Mouse (Mus musculus) erythroblast, embryonic 14.5 days (primary cell): ENCODE results near the gene 1700016K19Rik. TPM values are rescaled to one million over a fixed set of nuclear protein-coding genes. Genes with fewer than 3 reads are reported as not detected.

Experiments used
- H3K27me3 ChIP-seq: 2 replicates; pipeline ENCODE4 v1.6.1; 2012; ENCODE audit warnings: inconsistent platforms; ENCODE audit not compliant: control insufficient read depth
- H3K36me3 ChIP-seq: 2 replicates; pipeline ENCODE4 v1.6.1; 2012; ENCODE audit warnings: mild to moderate bottlenecking, inconsistent platforms; ENCODE audit not compliant: control insufficient read depth
- H3K4me1 ChIP-seq: 2 replicates; pipeline ENCODE4 v1.6.1; 2012; ENCODE audit warnings: inconsistent platforms; ENCODE audit not compliant: control insufficient read depth
- H3K4me3 ChIP-seq: replicated peaks from 2 replicates; pipeline ENCODE3; 2012; ENCODE audit warnings: moderate library complexity, mild to moderate bottlenecking, inconsistent platforms
- H3K9me3 ChIP-seq: 2 replicates; pipeline ENCODE4 v1.6.1; 2012; ENCODE audit warnings: low read length, inconsistent platforms, mixed read lengths; ENCODE audit not compliant: control insufficient read depth
- GATA1 ChIP-seq: IDR thresholded peaks from 2 replicates; pipeline ENCODE4 v1.6.1; 2012; ENCODE audit warnings: low read length, inconsistent platforms, mixed read lengths
- TAL1 ChIP-seq: IDR thresholded peaks from 3 replicates; pipeline ENCODE4 v1.6.1; 2012; ENCODE audit warnings: low read length, inconsistent platforms, mixed read lengths
- polyA plus RNA-seq: library from polyadenylated mRNA; stranded (reverse); fragments of >175 nt; gene quantifications from 2 replicates; pipeline ENCODE4 v1.2.3, GENCODE M21; 2012

Gene 1700016K19Rik
- polyA plus RNA-seq, 1 experiment, result not detected

DNA sequence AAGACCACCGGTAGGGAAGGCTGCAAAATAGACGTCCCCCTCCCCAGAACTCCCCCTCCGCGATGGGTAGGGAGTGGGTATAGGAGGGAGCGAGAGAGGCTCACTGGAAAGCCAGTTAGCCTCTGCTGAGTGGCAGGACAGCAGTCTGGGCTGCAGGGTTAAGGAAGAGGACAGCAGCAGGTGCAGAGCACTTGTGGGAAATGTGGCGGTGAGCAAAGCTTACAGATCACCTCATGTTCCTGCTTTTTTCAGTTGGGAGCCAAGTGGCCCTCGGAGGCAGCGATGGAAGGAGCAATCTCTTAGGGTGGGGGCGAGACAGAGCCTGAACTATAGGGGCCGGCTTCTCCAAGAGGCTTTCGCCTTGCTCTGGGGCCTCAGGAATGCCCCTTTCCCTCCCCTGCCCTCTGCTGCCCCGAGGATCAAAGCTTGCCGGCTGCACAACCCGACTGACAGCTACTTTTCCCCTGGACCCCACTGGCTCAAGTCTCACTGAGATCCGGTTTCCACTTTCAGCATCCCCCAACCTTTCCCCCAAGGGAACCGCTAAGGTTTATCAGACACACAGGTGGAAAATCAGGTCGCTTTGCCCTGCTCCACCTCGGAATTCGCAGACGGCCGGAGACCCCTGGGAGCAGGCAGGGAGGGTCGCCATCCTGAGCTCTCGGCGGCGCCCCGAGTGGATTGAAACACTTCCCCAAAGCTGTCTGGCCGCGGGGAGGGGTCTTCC is 33.9 kb upstream of the 1700016K19Rik start:
- TF ChIP-seq TAL1 (no peak), GATA1 (no peak)

DNA sequence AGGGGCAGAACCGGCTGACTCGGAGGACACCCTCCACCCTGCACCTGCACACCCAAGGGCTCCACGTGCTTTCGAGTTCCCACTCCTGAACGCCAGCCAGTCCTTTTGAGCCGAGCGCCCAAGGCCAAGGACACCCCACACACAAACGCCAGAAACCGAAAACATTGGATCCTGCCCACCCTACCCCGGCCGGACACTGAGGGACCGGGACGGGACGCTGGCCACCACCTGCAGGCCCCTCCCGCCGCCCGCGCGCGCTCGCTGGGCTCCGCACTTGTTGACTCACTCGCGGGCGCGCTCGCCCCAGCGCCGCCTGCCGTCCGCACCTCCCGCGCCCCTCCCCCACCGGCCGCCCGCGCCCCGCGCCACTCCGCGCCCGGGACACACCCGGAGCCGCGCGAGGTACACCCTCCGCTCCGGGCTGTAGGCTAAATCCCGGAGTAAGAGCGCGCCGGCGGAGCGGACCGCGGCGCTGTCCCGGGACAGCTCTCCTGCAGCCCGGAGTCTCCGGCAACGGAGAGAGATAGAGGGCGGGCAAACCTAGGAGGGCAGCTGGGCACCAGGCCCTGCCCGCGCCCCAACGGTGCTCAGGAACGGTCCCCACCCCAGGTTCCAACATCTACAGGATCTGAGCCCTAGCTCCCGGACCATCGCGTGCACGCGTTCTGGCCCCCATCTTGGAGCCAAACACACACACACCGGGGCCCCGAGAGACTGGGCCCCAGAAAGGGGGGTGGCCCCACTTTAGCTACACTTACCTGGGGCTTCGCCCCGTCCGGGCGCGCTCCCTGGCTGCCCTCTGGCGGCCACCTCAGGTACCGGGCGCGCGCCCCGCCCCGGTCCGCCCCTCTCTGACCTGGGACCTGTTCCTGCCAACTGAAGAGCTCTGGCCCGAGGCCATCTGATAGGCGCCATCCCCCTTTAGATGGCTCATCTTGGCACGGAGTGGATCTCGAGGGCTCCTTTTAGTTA is 33.0 kb upstream of the 1700016K19Rik start:
- Histone ChIP-seq H3K27me3 (peaks cover 40% of the 10 kb centered on the region), H3K4me1 (peaks cover 7% of the 10 kb centered on the region), H3K4me3 (peak overlapping the region; percentile 50), H3K9me3 (no peaks in the 10 kb centered on the region), H3K36me3 (no peaks in the 10 kb centered on the region)
- TF ChIP-seq TAL1 (no peak), GATA1 (no peak)

More for the DNA sequence above, 33.9 kb upstream of the 1700016K19Rik start:
- H3K27me3 ChIP-seq, result peaks cover 40% of the 10 kb centered on the region
- H3K9me3 ChIP-seq, result peaks cover under 1% of the 10 kb centered on the region; the same call in 1 of the 2 replicates
- no peaks in the 10 kb centered on the region for H3K36me3 ChIP-seq
- peak overlapping the region; percentile 50 for H3K4me3 ChIP-seq
- peaks cover 7% of the 10 kb centered on the region for H3K4me1 ChIP-seq

DNA sequence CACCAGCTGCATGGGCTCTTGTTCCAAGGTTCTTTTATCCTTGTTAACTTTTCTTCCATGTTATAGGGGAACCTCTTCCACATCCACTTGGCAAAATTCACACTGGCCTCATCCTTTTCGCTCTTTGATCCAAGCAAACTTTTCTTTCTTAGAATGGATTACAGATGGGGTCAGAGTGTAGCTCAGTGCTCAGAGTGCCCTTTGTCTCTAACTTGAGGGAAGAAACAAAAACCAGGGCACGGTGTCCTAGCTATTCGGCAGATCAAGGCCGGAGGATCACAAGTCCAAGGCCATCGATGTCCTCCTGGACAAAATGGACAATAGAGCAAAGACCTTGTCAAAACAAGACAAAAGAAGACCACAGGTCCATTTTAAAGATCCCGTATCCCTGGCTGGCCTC is 31.0 kb upstream of the 1700016K19Rik start:
- Histone ChIP-seq H3K27me3 (peaks cover 42% of the 10 kb centered on the region), H3K36me3 (no peaks in the 10 kb centered on the region), H3K9me3 (no peaks in the 10 kb centered on the region), H3K4me1 (peaks cover 7% of the 10 kb centered on the region), H3K4me3 (no peak overlapping the region)
- no peak for TF ChIP-seq TAL1
- no peak for TF ChIP-seq GATA1

DNA sequence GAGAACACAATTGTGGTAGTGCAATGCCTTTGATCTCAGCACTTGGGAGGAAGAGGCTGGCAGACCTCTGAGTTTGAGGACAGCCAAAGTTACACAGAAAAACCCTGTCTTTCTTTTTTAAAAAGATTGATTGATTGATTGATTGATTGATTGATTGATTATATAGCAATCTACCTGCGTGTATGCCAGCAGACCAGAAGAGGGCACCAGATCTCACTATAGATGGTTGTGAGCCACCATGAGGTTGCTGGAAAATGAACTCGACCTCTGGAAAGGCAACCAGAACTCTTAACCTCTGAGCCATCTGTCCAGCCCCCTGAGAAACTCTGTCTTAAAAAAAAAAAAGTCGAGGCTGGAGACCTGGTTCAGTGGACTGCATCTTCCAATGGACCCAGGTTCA is 29.1 kb upstream of the 1700016K19Rik start:
- Histone ChIP-seq H3K4me3 (no peak overlapping the region), H3K27me3 (peaks cover 27% of the 10 kb centered on the region), H3K36me3 (no peaks in the 10 kb centered on the region), H3K4me1 (peaks cover 7% of the 10 kb centered on the region), H3K9me3 (no peaks in the 10 kb centered on the region; the same call in 1 of the 2 replicates)
- TF ChIP-seq GATA1, result no peak
- TF ChIP-seq TAL1, result no peak

DNA sequence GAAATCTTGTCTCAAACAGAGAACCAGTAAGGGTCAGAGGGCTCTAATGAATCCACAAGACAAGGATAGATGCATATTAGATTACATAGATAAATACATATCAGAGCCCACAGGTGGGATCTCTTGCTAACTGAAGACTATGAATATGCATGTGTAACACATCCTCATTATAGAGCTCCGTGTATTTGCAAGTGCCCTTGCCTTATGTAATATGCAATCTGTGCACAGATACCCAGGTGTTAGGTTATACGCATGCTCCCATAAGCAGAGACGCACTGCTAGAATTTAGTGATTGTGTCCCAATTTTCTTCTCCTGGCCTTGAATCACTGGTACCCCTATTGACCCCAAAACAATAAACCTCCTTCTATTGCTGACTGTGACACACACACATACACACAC is 27.5 kb upstream of the 1700016K19Rik start:
- peaks cover 12% of the 10 kb centered on the region for H3K27me3 ChIP-seq
- H3K36me3 ChIP-seq, result no peaks in the 10 kb centered on the region
- no peaks in the 10 kb centered on the region; the same call in 1 of the 2 replicates for H3K9me3 ChIP-seq
- no peak overlapping the region for H3K4me3 ChIP-seq
- no peak for TF ChIP-seq GATA1
- TF ChIP-seq TAL1, result no peak
- H3K4me1 ChIP-seq, result no peaks in the 10 kb centered on the region

DNA sequence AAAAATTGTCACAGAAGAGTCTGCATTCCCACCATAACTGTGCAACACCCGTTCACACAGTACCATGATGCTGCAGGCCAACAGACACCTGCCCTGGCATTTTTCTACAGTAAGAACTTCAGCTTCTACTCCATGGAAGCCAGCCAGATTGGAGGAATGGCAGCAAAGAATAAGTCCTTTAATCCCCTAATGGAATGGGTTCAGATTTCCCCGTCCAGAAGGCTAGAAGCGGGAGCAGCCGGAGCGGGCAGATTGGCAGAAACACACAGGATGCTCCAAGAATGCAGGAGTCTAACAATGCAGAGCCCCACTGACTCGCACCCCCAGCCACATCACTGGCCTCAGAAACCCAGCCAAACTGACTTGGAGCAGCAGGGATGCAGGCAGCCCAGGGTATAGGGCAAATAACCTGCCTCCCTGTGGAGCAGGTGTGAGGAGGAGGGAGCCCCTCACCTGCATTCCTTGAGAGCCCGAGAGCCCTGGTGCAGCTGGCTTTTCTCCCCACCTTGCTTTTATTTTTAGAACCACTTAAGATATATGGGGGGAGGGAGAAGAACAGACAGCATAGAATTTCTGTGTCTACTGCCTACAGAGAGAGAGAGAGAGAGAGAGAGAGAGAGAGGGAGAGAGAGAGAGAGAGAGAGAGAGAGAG is 26.7 kb upstream of the 1700016K19Rik start:
- Histone ChIP-seq H3K9me3 (no peaks in the 10 kb centered on the region; the same call in 1 of the 2 replicates), H3K36me3 (no peaks in the 10 kb centered on the region)

DNA sequence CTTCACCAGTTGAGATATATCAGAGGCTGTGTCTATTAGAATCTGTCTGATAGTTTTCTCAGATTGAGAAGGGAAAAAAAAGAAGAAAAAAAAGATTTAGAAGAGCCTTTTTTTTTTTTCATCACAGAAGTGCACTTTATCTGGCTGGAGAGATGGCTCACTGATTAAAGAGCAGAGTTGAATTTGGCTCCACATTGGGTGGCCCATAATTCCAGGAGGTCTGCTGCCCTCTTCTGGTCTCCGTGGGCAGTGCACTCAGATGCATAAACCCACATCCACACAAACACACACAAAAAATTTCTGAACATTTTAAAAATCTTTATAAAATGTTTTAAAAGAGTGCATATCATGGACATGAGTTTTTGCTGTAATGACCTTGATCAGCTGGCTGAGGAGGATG is 25.7 kb upstream of the 1700016K19Rik start:
- Histone ChIP-seq H3K9me3 (no peaks in the 10 kb centered on the region; the same call in 1 of the 2 replicates), H3K4me1 (no peaks in the 10 kb centered on the region), H3K27me3 (peaks cover 2% of the 10 kb centered on the region; the same call in 1 of the 2 replicates), H3K4me3 (no peak overlapping the region), H3K36me3 (no peaks in the 10 kb centered on the region)
- no peak for TF ChIP-seq TAL1
- TF ChIP-seq GATA1, result no peak

More for the DNA sequence above, 26.7 kb upstream of the 1700016K19Rik start:
- Histone ChIP-seq H3K4me3 (no peak overlapping the region), H3K27me3 (peaks cover 3% of the 10 kb centered on the region), H3K4me1 (no peaks in the 10 kb centered on the region)
- TF ChIP-seq GATA1, result no peak
- TF ChIP-seq TAL1, result no peak

DNA sequence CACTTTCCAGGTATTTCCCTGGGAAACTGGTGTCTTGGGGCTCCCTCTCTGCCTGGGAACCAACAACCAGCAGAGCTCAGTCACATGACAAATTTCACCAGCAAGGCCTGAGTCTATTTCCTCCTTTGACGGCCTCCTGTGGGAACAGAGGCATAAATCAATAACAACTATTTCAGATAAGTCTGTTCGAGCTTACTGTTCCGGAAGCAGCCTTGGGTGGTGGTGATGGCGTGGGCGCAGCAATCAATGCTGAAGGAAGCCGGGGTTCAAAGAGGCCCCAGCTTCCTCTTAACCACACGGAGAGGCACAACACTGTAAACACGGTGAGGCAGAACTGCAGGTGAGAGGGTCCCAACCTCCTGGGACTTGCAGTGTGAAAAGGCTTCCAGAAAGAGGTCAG is 23.0 kb upstream of the 1700016K19Rik start:
- no peak for TF ChIP-seq TAL1
- TF ChIP-seq GATA1, result no peak
- Histone ChIP-seq H3K4me1 (no peaks in the 10 kb centered on the region), H3K4me3 (no peak overlapping the region), H3K9me3 (no peaks in the 10 kb centered on the region; the same call in 1 of the 2 replicates), H3K27me3 (peaks cover 2% of the 10 kb centered on the region; the same call in 1 of the 2 replicates), H3K36me3 (no peaks in the 10 kb centered on the region)
